Mouse (Mus musculus): ENCODE measurements at regions not wholly inside any gene's neighbourhood (a gene's known extent, or its start where the extent isn't known, plus 50 kb on each side); places are given as distances from the start of the nearest gene placed in this dataset.
"Not testable (repeated sequence)": the region's sequence is repeated elsewhere in the genome, so short reads cannot be mapped to it uniquely, and the experiment has no call there.

DNA sequence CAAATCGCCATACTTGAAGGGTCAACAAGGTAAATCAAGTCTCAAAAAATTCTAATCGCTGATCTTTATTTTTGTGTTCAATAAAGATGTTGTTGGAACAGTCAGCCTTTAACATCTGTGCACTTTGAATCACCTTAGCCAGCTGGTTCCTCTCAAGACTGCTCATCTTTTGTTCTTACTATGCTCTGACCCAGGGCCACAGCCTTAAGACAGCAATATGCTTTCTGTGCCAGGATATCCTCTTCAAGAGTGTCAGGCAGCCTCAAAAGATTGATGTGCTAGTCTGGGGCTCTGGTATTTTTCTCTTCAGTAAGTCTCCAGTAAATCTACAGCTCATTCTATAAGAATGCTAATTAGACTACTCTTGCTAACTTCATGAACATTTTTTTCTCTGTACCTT lies 199.9 kb downstream of the Dph6 start:
- DNase-seq (ENCODE audit: low spot score): no peak

DNA sequence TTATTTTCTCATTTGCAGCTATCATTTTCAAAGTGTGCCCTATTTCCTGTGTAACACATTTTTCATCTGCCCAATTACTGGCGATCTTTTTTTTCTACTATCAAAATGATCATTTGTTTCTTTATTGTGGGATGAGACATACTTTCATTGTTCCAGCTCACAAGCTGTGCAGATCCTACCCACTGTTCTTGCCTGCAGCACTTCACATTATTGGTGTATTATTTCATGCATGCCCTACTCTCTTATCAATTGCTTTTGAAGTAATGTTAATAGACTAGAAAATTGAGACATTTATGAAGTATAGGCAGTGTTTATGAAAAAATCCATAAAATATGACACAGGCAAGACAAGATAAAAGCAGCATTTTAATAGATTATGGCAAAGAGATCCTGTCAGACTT lies 204.6 kb downstream of the Dph6 start:
- no peak for DNase-seq (ENCODE audit: low spot score)

DNA sequence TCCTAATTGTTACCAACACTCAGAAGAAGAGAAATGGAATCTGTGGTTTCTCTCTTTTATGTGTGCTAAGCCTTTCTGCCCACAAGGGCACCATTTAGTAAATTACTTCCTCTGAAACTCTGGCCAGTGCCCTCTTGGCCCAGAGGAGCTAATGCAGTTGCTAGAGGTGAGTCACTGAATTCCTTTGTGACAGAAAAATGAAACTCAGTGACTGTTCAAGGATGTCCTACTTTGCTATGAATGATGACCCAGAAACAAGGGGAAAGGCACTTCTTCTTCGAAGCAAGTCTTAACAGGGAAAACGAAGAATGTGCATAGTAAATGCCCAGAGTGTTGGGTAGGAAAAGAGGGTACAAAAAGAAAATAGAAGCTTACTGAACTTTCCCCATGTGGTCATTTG lies 211.0 kb downstream of the Dph6 start:
- DNase-seq (ENCODE audit: low spot score): no peak

DNA sequence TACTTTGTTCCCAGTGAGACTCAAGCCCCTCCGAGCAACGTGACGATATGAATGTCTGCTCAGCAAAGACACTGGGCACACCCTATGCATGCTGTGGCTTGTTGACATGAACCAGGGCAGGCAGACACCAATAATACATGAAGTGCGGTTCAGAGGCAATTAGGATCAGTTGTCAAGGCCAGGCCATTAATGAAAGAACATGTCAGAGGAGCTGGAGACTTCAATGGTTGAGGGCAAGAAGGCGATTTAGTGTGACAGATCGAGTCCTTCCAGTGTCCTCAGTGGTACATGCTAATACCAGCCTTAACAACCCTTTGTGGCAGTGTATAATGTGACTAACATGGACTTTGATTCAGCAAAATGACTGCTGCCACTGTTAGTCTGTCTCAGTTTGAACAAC lies 213.8 kb downstream of the Dph6 start:
- no peak for DNase-seq (ENCODE audit: low spot score)

DNA sequence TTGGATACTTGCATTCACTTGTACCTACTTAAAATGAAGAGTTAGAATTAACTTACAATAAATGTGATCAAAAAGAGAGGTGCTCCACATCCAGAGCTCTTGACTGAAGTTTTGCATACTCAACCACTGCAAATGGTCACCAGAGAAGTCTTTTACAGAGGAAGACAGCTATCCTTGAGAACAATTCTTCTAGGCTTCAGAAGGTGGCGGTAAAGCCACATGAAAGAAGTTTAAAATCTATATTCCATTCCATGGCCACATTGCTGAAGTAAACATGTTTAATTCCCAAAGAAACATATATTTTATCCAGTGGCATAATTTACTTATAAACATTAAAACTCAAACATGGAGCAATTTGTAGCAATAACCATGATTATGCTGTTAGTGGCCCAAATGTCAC lies 215.1 kb downstream of the Dph6 start:
- no peak for DNase-seq (ENCODE audit: low spot score)

DNA sequence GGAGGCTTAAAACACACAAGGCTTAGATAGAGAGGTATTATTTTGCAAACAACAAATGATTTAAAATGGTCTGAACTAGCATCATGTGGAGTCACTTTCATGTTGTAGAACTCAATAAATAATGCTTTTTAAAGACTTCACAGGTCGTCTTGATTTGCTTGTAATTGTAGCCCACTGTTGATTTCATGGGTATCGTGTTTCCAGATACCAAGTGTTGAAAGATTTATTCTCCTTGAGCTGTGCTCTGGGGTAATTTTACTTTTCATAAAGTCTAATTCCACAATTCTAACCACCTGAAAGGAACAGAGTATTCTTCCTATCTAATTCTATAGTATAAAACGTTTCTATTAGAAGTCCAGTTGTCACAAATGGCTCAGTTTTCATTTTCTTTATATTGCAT lies 216.7 kb downstream of the Dph6 start:
- no peak for DNase-seq (ENCODE audit: low spot score)

DNA sequence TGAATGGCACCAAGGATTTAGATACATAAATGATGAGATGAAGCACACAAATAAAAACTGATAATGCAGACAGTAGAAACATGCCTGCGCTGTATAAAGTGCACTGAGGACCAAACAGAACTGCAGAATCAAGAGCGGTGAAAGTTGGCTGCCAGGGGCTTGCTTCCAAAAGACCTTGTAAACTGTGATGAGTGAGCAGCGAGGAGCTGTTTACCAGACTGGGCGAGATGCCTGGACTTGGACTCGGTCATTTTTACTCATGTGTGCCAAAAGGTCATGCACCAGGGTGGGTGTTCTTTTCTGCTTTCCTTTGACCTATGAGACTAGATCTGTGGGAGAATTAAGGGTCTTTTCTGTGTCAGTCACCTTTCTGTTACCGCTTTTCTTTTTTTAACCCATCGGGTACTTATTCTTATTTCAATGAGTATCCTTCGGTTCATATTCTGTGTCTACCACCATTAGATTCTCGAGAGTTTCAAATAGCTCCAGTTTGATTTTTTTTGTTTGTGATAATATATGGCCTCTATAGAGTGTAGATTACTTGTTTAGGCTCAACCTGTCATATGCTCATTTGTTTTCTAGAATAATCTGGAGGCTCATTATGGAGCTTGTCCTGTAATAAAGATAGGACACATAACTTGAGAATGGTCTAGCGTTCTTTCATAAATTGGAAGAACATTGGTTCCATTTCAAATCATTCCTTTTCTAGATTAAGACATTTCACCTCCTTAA lies 226.3 kb upstream of the Zfp770 start:
- peak; percentile 31 for DNase-seq (ENCODE audit: low spot score)

DNA sequence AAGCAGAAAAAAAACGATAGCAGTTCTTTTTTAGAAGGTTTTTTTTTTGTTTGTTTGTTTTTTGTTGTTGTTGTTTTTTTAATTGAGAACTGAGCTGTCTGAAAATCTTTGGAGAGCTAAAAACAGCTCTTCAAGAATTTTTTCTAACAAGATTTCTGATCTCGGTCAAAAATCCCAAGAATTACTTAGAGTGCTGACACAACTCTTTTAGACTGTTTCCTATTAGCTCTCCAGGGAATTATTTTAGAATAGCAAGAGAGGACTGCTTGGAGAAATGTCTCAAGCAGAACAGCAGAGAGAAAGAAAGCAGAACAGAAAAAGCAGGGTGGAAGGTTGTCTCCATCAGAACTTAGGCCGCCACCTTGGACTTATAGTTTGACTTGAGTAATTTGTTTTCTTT lies 218.1 kb upstream of the Zfp770 start:
- no peak for DNase-seq (ENCODE audit: low spot score)

DNA sequence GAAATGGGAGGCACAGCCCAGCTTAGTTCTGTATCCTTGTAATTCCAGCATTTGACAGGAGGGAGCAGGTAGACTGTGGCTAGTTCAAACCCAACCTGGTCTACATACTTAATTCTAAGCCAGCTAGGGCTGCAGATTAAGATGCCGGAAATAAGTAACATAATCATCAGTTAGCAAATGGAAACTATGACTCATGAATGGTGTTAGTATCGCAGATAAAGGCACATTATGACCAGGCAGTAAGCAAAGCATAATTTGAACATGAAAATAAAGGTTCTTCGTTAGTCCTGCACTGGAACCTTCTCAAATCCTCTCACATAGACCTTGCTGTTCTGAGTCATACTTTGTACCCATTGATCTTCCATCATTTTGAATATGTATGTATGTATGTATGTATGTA lies 211.7 kb upstream of the Zfp770 start:
- no peak for DNase-seq (ENCODE audit: low spot score)

DNA sequence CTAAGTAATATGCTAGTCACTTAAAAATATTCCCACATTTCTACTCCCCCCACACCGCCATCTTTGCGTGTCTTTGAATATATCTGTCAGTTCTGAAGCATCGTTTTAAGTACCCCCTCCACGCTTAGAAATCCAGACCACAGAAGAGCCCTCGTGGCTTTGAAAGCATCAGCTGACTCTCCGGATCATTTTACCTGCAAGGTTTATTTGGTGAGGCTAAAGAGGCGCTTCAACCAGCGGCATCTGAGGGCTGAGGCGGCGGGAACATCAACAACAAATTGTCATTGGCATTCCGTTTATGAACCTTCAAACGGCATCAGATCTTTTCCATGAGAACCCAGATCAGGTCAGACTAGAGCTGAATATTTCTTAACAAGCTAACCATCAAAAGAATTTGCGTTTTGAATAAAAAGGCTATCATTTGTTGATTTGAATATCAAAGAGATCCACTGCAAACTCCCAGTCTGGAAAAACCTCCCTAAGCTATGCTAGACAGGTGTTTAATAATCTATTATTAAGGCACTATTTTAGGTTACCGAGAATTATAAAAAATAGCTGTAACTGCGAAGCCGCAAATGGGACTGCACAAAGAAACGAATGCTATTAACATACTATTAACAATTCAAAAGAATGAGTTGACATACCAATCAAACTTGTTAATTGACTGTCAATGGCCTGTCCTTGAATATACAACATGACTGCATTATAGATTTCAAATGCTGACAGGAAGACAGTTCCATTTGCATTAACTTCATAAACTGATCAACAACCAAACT lies 210.9 kb upstream of the Zfp770 start:
- no peak for DNase-seq (ENCODE audit: low spot score)

DNA sequence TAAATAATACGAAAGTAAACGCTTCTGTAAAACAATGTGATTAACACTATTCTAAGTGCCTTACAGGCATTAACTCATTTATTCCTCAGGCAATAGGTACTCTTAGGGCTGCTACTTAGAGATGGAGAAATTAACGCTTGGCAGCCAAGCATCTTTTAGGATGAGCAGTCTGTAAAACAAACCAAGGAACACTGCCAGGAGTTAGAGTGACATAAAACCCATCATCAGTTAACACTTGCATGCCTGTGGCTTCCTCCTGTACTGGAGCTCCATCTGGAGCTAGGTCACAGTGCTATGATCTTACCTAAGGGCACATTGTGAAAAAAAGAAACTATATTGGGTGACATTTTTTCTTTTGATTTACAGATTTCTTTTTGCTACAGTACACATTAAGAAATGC lies 209.4 kb upstream of the Zfp770 start:
- DNase-seq (ENCODE audit: low spot score): no peak

DNA sequence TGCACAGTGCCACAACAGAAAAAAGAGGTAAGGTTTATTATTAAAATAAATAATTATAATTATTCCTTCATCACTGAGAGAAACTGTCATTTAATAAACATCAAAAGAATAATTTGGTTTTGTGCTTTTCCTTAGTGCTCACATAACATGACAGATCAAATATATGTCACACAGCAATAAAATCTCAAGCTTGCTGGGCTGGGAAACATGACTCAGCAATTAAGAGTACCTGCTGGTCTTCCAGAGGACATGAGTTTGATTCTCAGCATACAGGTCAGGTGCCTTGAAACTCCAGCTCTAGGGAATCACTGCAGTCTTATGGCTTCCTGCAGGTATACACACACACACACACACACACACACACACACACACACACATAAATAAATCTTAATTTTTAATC lies 208.3 kb upstream of the Zfp770 start:
- DNase-seq (ENCODE audit: low spot score): no peak

DNA sequence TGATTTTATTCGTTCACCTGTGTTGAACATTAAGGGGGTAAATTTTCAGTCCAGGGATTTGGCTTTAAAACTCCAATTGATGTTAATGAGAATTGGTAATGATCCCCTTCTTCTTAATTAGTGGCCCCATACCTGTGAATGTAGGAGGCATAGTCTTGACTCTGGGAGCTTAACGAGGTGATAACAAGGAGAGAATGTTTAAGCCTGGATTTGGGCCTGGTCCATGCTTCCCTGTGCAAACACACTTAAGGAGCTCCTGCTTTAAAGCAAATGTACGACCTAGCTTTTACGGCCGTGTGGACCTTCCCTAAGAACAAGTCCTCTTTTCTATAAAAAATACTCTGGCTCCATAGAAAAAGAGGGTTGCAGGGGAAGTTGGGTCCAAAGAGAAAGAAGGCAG lies 206.1 kb upstream of the Zfp770 start:
- DNase-seq (ENCODE audit: low spot score): no peak

DNA sequence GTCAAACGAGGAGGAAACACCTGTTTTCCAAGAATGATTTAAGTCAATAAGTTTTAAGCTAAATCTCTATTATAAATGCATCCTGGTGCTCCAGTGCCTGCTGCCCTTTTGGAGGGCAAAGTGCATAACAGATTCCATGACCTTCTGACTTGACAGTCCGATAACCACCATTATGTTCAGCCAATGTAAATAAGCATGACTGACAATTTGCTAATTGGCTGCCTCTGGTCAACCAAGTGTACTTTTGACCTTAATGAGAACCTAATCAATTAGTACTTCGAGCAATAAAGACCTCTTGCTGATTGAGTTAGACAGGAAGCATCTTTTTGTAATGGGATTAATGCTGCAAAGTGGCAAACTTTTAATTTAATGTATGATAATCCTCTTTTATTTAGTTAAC lies 183.3 kb upstream of the Zfp770 start:
- DNase-seq (ENCODE audit: low spot score): no peak

DNA sequence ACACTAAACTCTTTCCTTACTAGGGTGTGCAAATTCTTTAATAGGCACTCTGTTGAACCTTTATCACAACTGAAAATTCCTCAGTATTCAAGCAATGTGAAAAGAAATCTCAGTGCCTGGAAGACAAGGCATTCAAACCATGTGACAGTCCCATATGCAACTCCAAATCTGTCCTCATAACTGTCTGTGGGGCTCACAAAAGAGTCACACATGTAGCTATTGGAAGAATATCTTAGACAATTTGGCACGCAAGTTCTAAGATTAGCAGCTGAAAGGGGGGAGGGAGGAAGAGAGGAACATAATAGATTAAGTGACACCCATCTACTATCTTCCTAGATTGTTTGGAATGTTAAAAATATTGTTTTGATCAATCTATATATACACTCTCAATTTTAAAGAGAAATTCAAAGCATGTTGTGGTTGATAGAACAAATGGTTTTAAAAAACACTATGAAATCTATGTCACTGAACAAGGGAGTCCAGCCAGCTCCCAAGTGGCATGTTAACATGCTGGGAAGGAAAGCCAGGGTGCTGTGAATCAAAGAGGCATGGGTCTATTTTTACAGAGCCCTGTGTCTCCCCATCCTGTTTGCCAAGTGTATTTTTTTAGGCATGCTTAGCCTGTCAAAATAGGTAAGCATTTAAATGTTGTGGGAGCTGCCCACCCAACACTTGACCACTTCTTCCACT lies 177.7 kb upstream of the Zfp770 start:
- no peak for DNase-seq (ENCODE audit: low spot score)

DNA sequence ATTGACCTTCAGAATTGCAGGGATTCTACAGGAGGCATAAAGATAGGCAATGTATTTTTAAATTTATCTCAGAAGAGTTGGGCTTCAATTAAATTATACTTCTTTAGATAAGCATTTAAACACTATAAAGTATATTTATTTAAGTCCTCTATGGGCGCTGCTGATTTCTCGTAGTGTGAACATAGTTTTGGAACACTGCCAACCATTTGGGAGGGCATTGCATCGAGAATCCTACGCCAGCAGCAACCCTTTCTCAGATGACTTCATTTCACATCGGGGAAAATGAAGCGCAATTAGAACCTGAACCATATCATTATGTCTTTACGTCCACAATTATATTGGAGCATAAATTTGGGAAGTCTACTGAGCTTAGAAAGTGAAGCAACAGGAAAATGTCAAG lies 172.2 kb upstream of the Zfp770 start:
- DNase-seq (ENCODE audit: low spot score): no peak

DNA sequence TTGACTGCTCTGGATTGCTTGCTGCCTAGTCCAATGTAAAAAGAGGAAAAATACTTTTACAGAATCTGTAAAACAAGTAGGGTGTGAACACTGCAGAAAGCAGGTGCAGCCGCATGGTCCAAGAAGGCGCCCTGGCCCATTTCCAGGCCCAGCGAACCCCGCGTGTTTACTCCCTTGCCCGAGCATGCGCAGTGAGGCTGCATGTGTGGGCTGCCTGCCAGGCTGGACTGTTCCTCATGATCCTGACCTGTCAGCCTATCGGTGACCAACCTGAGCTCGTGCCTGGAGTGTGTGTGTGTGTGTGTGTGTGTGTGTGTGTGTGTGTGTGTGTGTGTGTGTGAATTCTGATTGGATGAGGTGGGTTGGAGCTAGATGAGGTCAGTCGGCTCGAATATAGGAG lies 152.6 kb upstream of the Zfp770 start:
- DNase-seq (ENCODE audit: low spot score): not testable (repeated sequence)

DNA sequence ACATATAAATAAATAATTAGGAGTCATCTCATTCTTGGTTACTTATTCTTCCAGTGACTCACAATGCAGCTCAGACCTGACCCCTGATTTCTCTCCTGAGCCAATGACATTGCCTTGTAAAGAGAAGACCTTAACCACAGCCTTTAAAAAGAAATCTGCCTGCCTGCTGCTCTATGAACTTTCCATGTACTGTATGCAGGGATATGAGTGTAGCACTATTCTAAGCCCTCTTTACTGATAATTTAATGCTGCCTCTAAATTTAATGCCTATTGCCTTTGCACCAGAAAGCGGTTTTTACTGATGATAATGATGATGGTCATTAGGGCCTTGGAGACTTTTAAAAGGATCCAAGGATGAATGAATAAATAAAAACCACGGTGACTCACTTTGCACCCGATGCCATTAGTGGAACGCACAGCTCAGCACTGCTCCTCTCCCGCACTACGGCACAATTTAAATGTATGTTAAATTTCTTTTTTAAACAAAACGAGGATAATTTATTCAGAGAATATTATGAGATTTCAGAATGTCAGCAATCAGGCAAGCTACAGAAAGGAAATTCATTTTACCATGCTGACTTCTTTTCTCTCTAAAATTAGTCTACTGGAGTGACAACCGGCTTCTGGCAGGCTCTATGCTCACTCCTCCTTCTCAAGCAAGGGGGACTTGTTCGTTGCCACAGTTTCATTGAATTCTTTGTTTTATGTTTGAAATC lies 139.5 kb upstream of the Zfp770 start:
- DNase-seq (ENCODE audit: low spot score): no peak

DNA sequence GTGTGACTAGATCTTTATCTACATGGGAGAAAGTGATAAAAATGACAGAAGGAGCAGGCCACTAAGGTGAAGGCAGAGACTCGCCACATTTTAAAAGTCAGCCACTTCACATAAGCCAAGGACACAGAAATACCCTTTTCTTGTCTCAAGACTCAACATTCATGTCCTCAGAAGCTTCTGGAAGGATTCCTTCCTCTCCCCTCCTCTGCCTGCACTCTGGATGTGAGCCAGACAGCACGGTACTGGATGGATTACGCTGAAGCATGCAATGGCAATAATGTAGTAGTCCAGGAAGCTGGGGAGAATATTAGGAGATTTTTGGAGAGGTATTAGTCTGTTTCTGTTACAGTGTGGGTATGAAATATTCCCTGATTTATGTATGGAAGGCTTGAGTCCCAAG lies 100.5 kb upstream of the Zfp770 start:
- no peak for DNase-seq (ENCODE audit: low spot score)

DNA sequence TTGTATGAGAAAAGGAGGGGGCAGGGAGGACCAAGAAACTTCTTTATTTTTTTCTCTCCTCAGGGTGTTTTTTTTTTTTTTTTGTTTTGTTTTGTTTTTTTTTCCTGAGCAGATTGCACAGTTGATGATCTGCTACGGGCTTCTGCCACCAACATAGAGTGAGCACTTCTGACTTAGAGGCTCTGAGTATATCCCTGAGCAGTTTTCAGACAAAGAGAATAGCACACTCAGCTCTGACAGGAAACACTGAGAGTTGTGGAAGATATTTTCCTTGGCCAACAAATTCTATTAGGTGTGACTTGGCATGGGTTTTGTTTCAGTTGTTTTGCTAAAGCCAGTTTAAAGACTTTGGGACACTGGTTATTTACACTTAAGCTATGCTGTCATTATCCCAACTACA lies 93.8 kb upstream of the Zfp770 start:
- DNase-seq (ENCODE audit: low spot score): no peak

DNA sequence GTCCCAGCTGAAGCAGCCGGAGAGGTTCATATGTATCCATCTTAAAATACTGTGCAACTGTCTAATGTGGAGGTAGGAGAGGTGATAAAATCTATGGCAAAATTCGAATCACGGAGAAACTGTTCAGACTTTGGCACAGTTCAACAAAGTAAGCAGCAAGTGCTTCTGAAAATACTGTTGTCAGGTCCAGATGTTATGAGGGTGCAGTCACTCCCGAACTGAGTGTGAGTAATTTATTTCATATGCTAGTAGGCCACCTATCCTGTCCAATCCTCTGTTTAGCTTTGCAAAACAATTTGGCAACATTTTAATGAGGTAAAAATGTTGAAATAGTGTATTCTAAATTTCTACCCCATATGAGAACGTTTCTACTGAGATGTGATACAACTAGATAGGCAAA lies 90.1 kb upstream of the Zfp770 start:
- no peak for DNase-seq (ENCODE audit: low spot score)

DNA sequence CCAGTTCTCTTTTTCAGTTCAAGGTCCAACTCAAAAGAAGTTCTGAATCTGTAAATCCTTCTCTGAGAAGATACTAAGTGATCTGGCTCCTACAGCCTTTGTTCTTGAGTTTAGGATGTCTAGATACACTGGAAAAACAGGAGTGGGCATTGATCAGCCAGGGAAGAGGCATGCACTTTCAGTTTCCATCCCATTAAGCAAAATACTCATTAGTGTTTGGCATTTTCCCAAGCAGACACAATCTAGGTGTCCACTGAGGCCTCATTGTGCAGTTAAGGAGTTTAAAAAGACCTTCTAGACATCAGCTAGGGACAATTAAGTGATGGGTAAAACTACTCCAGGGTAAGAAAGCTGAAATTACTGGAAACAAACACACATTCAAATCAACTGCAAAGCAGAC lies 74.3 kb upstream of the Zfp770 start:
- no peak for DNase-seq (ENCODE audit: low spot score)

All from urinary bladder, postnatal 10 days (tissue).